Mouse (Mus musculus) MEL (cell line): ENCODE results near the gene Slc30a10. TPM values are rescaled to one million over a fixed set of nuclear protein-coding genes. Genes with fewer than 3 reads are reported as not detected.

Source experiments
- DNase-seq: peaks from one replicate; pipeline ENCODE4 v3.0.0; 2011; ENCODE audit warnings: low read depth, low spot score
- H3K27ac ChIP-seq: 2 replicates; pipeline ENCODE4 v1.5.1; 2012; ENCODE audit warnings: low read depth, mild to moderate bottlenecking, control low read depth, low read length, moderate library complexity; ENCODE audit not compliant: control insufficient read depth
- H3K27me3 ChIP-seq, 2 experiments: fragments of 150-350 bp in 1 of 2; sonication (generic) in 1 of 2; 2 replicates each; pipeline ENCODE4 v1.6.1; 2012; ENCODE audit warnings: low read length in 2 of 2, mild to moderate bottlenecking in 2 of 2, improper control_type of control experiment in 1 of 2, moderate library complexity in 1 of 2; ENCODE audit not compliant: insufficient read depth in 2 of 2, control insufficient read depth in 1 of 2
- H3K36me3 ChIP-seq, 2 experiments: 2 replicates each; pipeline ENCODE4 v1.6.1; 2012 to 2014; ENCODE audit warnings: low read length in 2 of 2, improper control_type of control experiment in 1 of 2, inconsistent platforms in 1 of 2, mild to moderate bottlenecking in 1 of 2; ENCODE audit not compliant: insufficient read depth in 2 of 2, control insufficient read depth in 1 of 2
- H3K4me1 ChIP-seq, 2 experiments: fragments of 150-350 bp in 1 of 2; sonication (generic) in 1 of 2; 2 replicates each; pipeline ENCODE4 v1.6.1; 2012; ENCODE audit warnings: low read length in 2 of 2, improper control_type of control experiment in 1 of 2, mild to moderate bottlenecking in 1 of 2; ENCODE audit not compliant: insufficient read depth in 2 of 2, control insufficient read depth in 1 of 2
- H3K4me3 ChIP-seq, 2 experiments: fragments of 150-350 bp in 1 of 2; sonication (generic) in 1 of 2; 2 replicates each; pipeline ENCODE4 v1.5.1; 2012; ENCODE audit warnings: low read depth in 2 of 2, low read length in 2 of 2, mild to moderate bottlenecking in 2 of 2, moderate library complexity in 2 of 2, control low read depth in 1 of 2, improper control_type of control experiment in 1 of 2; ENCODE audit not compliant: control insufficient read depth in 1 of 2, insufficient read depth in 1 of 2
- H3K79me2 ChIP-seq: 2 replicates; pipeline ENCODE4 v1.6.1; 2012; ENCODE audit warnings: mild to moderate bottlenecking, low read length, moderate library complexity; ENCODE audit not compliant: control insufficient read depth, poor library complexity, insufficient read depth
- H3K9ac ChIP-seq: 2 replicates; pipeline ENCODE4 v1.6.1; 2012; ENCODE audit warnings: low read depth, mild to moderate bottlenecking, control low read depth, low read length, moderate library complexity; ENCODE audit not compliant: control insufficient read depth, poor library complexity, severe bottlenecking
- H3K9me3 ChIP-seq: fragments of 150-350 bp; sonication (generic); replicated peaks from 2 replicates; pipeline ENCODE4 v1.6.1; 2012; ENCODE audit warnings: mild to moderate bottlenecking, low read length, improper control_type of control experiment, moderate library complexity; ENCODE audit not compliant: insufficient read depth
- BHLHE40 ChIP-seq: IDR thresholded peaks from 2 replicates; pipeline ENCODE4 v1.6.1; 2012; ENCODE audit warnings: low read depth, mild to moderate bottlenecking, inconsistent platforms, low read length, improper control_type of control experiment, borderline replicate concordance
- CTCF ChIP-seq, 3 experiments: IDR thresholded peaks in 2 of 3; conservative IDR thresholded peaks in 1 of 3; 2 replicates each; pipeline ENCODE4 v1.5.1; 2011 to 2012; ENCODE audit warnings: low read length in 3 of 3, low read depth in 2 of 3, mild to moderate bottlenecking in 2 of 3, improper control_type of control experiment in 1 of 3, inconsistent platforms in 1 of 3, mixed read lengths in 1 of 3, moderate library complexity in 1 of 3; ENCODE audit not compliant: control insufficient read depth in 1 of 3, insufficient read depth in 1 of 3, poor library complexity in 1 of 3, severe bottlenecking in 1 of 3
- EP300 ChIP-seq, 2 experiments: IDR thresholded peaks; 2 replicates each; pipeline ENCODE4 v1.6.1; 2011; ENCODE audit warnings: improper control_type of control experiment in 2 of 2, low read length in 2 of 2, low read depth in 1 of 2, mild to moderate bottlenecking in 1 of 2
- ETS1 ChIP-seq: IDR thresholded peaks from 2 replicates; pipeline ENCODE4 v1.6.1; 2012; ENCODE audit warnings: low read depth, mild to moderate bottlenecking, inconsistent platforms, low read length, improper control_type of control experiment, moderate library complexity
- GATA1 ChIP-seq: IDR thresholded peaks from 2 replicates; pipeline ENCODE4 v1.6.1; 2011; ENCODE audit warnings: low read depth, low read length, improper control_type of control experiment
- MAX ChIP-seq: IDR thresholded peaks from 2 replicates; pipeline ENCODE4 v1.6.1; 2011; ENCODE audit warnings: low read length, improper control_type of control experiment
- POLR2AphosphoS5 ChIP-seq: IDR thresholded peaks from 2 replicates; pipeline ENCODE4 v1.6.1; 2012; ENCODE audit warnings: low read depth, borderline replicate concordance, mild to moderate bottlenecking, inconsistent platforms, low read length, moderate library complexity, mixed read lengths
- TBP ChIP-seq: IDR thresholded peaks from 2 replicates; pipeline ENCODE4 v1.8.0; 2011; ENCODE audit warnings: low read depth, low read length, improper control_type of control experiment
- ZC3H11A ChIP-seq: IDR thresholded peaks from 2 replicates; pipeline ENCODE4 v1.6.1; 2012; ENCODE audit warnings: low read depth, mild to moderate bottlenecking, inconsistent platforms, low read length, improper control_type of control experiment
- polyA plus RNA-seq, 2 experiments: library from polyadenylated mRNA; stranded (reverse) in 1 of 2; unstranded in 1 of 2; fragments of >175 nt in 1 of 2; fragments of >200 nt in 1 of 2; gene quantifications; 2 replicates each; pipeline versions ENCODE4 v1.2.1 to v1.2.4; 2012; ENCODE audit warnings: low replicate concordance in 2 of 2, low read depth in 1 of 2; ENCODE audit not compliant: insufficient read length in 2 of 2, insufficient read depth in 1 of 2, missing spikeins in 1 of 2
- total RNA-seq: library from RNA; depleted of rRNA; stranded (reverse); fragments of 300-350 nt; gene quantifications from 2 replicates; pipeline ENCODE4 v1.2.3, GENCODE M21; 2012

The Slc30a10 gene
- total and polyA plus RNA-seq, 3 experiments = 2.1 to 7.9 TPM; not detected in 1

DNA sequence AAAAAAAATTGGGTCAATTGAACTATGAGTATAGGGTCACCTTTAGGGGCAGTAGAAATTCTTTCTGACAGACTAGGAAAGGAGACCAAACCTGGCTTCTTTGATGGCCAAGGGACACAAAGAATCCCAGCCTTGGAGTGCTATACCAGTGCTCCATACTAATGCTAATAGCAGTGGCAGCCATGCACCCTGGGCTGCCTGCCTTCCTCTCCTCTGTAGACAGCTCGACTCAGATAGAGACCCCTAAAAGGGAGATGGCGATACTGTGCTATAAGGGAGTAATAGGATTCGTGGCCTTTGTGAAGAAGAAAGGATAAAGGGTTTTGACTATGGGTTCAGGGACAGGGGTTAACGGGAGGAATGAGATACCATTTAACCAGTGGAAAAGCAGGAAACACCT lies 504 bp upstream of the Slc30a10 start:
- DNase-seq = no peak
- Histone ChIP-seq H3K4me3 (no peak overlapping the region; a peak in 1 of 4 replicates), H3K27me3 (no peaks in the 10 kb centered on the region), H3K9me3 (no peaks in the 10 kb centered on the region), H3K4me1 (peaks cover 19 to 36% of the 10 kb centered on the region in 2 experiments), H3K27ac (peak overlapping the region; percentile 56; the same call in 1 of the 2 replicates), H3K9ac (no peak overlapping the region), H3K36me3 (peaks cover 0 to 24% of the 10 kb centered on the region in 2 experiments; a peak in 3 of 4 replicates), H3K79me2 (no peaks in the 10 kb centered on the region; the same call in 1 of the 2 replicates)
- TF ChIP-seq CTCF (IDR thresholded peaks at IDR 0.05 in 2 of 3, conservative IDR thresholded peaks at IDR 0.05 in 1 of 3; ENCODE audit: control insufficient read depth in 1 of 3, insufficient read depth in 1 of 3, low read depth in 2 of 3, low read length in 3 of 3, poor library complexity in 1 of 3, severe bottlenecking in 1 of 3) = no peak
- 0 out of 2 replicates have a peak, but pooled peaks have one; percentile 2 for TF ChIP-seq BHLHE40

DNA sequence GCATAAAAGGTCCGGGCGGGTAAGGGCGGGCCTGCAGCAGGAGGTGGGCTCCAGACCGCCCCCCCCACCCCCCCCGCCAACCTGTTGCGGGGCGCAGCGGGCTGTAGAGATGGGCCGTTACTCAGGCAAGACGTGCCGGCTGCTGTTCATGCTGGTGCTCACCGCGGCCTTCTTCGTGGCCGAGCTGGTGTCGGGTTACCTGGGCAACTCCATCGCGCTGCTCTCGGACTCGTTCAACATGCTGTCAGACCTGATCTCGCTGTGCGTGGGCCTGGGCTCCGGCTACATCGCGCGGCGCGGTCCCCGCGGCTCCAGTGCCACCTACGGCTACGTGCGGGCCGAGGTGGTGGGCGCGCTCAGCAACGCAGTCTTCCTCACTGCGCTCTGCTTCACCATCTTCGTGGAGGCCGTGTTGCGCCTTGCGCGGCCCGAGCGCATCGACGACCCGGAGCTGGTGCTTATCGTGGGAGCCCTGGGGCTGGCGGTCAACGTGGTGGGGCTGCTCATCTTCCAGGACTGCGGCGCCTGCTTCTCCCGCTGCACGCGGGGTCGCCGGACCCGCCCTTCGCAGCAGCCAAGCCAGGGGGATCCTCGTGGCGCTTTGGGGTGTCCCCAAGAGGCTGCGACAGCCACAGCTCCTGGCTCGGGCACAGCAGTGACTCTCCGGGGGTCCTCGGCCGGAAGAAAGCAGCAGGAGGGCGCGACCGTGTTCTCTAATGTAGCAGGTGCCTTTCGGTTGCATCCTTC lies 480 bp downstream of the Slc30a10 start:
- Histone ChIP-seq H3K79me2 (no peaks in the 10 kb centered on the region; the same call in 1 of the 2 replicates), H3K4me1 (peaks cover 19 to 33% of the 10 kb centered on the region in 2 experiments), H3K9me3 (no peaks in the 10 kb centered on the region), H3K27ac (peak overlapping the region; percentile 30), H3K36me3 (peaks cover 0 to 21% of the 10 kb centered on the region in 2 experiments; a peak in 3 of 4 replicates), H3K9ac (peak overlapping the region; percentile 65), H3K27me3 (no peaks in the 10 kb centered on the region), H3K4me3 (peak overlapping the region; percentile 76 to 83)
- TF ChIP-seq POLR2AphosphoS5 = peak; percentile 48; the same call in 1 of the 2 replicates
- TF ChIP-seq GATA1 = no peak
- TF ChIP-seq MAX = 0 out of 2 replicates have a peak, but pooled peaks have one; percentile 17
- no peak for DNase-seq

DNA sequence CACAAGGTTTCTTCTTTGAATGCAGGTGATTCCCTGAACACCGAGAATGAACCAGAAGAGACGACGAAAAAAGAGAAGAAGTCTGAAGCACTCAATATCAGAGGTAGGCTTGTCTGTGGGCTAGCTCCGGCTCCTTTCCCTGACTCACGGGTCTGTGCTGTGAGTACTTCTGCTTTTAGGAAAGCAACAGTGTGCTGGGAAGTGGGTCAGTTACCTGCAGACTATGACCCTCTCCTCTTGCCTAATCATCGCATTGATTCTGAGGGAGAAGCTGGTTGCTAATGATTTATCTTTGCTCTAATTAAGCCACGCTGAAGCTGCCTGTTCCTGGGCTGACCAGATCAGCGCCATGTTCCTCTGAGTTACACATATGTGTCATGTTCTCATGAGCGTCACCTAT lies 1.7 kb downstream of the Slc30a10 start:
- no peak overlapping the region for H3K27ac ChIP-seq
- no peaks in the 10 kb centered on the region for H3K9me3 ChIP-seq
- peak overlapping the region; percentile 76 to 83; a peak in 2 of 4 replicates for H3K4me3 ChIP-seq
- peak overlapping the region; percentile 31; the same call in 1 of the 2 replicates for H3K9ac ChIP-seq
- TF ChIP-seq ZC3H11A (no peak), TBP (peak; percentile 92), EP300 (IDR thresholded peaks at IDR 0.05; ENCODE audit: low read depth in 1 of 2, low read length in 2 of 2) (peak in 1 of 2 experiments; percentile 44; a peak in 1 of 4 replicates), ETS1 (0 out of 2 replicates have a peak, but pooled peaks have one; percentile 21)
- peaks cover 19 to 32% of the 10 kb centered on the region in 2 experiments for H3K4me1 ChIP-seq
- peaks cover 0 to 19% of the 10 kb centered on the region in 2 experiments; a peak in 3 of 4 replicates for H3K36me3 ChIP-seq
- DNase-seq = peak; percentile 77
- H3K79me2 ChIP-seq = no peaks in the 10 kb centered on the region; the same call in 1 of the 2 replicates
- H3K27me3 ChIP-seq = no peaks in the 10 kb centered on the region
